8 mouse cellular contexts compared by ENCODE assay signal in genomic region chr2:131174700-131175099, GRCm38 (mm10). TPM values are rescaled to one million over a fixed set of nuclear protein-coding genes. Genes with fewer than 3 reads are reported as not detected.
A peak's percentile ranks its signal among the peaks of the same experiment; 100 is the strongest.
DNase-seq lines count a peak whose midpoint lies in the region; ATAC-seq and TF ChIP-seq lines count a peak whose summit lies in the region.

No protein-coding gene starts in this region.

- peaks cover 6% of the 10 kb centered on the region for H3K4me1 ChIP-seq in cortical plate, adult 2 months (ENCODE audit: control insufficient read depth, insufficient read depth, low read length)
- peaks cover 45% of the 10 kb centered on the region for H3K4me1 ChIP-seq in limb, embryonic 12.5 days (replicated peaks)
- peaks cover 47% of the 10 kb centered on the region for H3K4me1 ChIP-seq in midbrain, embryonic 14.5 days (ENCODE audit: control insufficient read depth, insufficient read depth, low read length)
- H3K4me1 ChIP-seq in stomach, embryonic 14.5 days (ENCODE audit: control insufficient read depth, insufficient read depth, low read length), result peaks cover 36% of the 10 kb centered on the region

- TF ChIP-seq CTCF in cortical plate, adult 2 months (IDR thresholded peaks at IDR 0.05; ENCODE audit: extremely low read depth, insufficient read depth, low read length), result no peak

- H3K9ac ChIP-seq in limb, embryonic 12.5 days (replicated peaks), result peak overlapping the region; percentile 44; the same call in 1 of the 2 replicates
- H3K9ac ChIP-seq in midbrain, embryonic 14.5 days (replicated peaks; ENCODE audit: low read length), result no peak overlapping the region; the same call in 1 of the 2 replicates
- no peak overlapping the region for H3K9ac ChIP-seq in stomach, embryonic 14.5 days (replicated peaks; ENCODE audit: low read depth, low read length)

- TF ChIP-seq POLR2A in cortical plate, adult 2 months (IDR thresholded peaks at IDR 0.05; ENCODE audit: extremely low read depth, insufficient read depth, low read length), result peak; percentile 39

- peaks cover 48% of the 10 kb centered on the region for H3K27me3 ChIP-seq in limb, embryonic 12.5 days
- peaks cover 22% of the 10 kb centered on the region for H3K27me3 ChIP-seq in midbrain, embryonic 14.5 days (ENCODE audit: control insufficient read depth, insufficient read depth, low read length)
- peaks cover 19% of the 10 kb centered on the region; the same call in 1 of the 2 replicates for H3K27me3 ChIP-seq in stomach, embryonic 14.5 days (ENCODE audit: control insufficient read depth, insufficient read depth, low read length)

- no peaks in the 10 kb centered on the region for H3K9me3 ChIP-seq in limb, embryonic 12.5 days
- no peaks in the 10 kb centered on the region for H3K9me3 ChIP-seq in midbrain, embryonic 14.5 days (ENCODE audit: control insufficient read depth, low read length)
- no peaks in the 10 kb centered on the region for H3K9me3 ChIP-seq in stomach, embryonic 14.5 days (ENCODE audit: control insufficient read depth, low read depth, low read length)

- peak overlapping the region; percentile 80 for H3K4me2 ChIP-seq in limb, embryonic 12.5 days
- H3K4me2 ChIP-seq in midbrain, embryonic 14.5 days (ENCODE audit: low read length), result peak overlapping the region; percentile 84
- H3K4me2 ChIP-seq in stomach, embryonic 14.5 days (replicated peaks; ENCODE audit: low read depth, low read length), result peak overlapping the region; percentile 76

- WGBS in limb, embryonic 12.5 days, result 5% methylated on average over 11 of the region's 11 CpGs
- WGBS in midbrain, embryonic 14.5 days, result 5% methylated on average over 11 of the region's 11 CpGs
- WGBS in stomach, embryonic 14.5 days, result 6% methylated on average over 11 of the region's 11 CpGs

- peaks cover 20% of the 10 kb centered on the region; the same call in 1 of the 2 replicates for H3K36me3 ChIP-seq in limb, embryonic 12.5 days
- H3K36me3 ChIP-seq in midbrain, embryonic 14.5 days (ENCODE audit: control insufficient read depth, insufficient read depth, low read length), result peaks cover 21% of the 10 kb centered on the region; the same call in 1 of the 2 replicates
- H3K36me3 ChIP-seq in stomach, embryonic 14.5 days (ENCODE audit: control insufficient read depth, insufficient read depth, low read length), result peaks cover 6% of the 10 kb centered on the region

- ATAC-seq in limb, embryonic 12.5 days (ENCODE audit: insufficient number of reproducible peaks, insufficient read depth, low FRiP score, low TSS enrichment, low read depth), result peak; percentile 44; the same call in 1 of the 2 replicates
- ATAC-seq in midbrain, embryonic 14.5 days (ENCODE audit: low FRiP score, low TSS enrichment), result peak; percentile 58; the same call in 1 of the 2 replicates
- peak; percentile 16; the same call in 1 of the 2 replicates for ATAC-seq in stomach, embryonic 14.5 days (ENCODE audit: insufficient number of reproducible peaks, insufficient read depth, low FRiP score, low read depth)

- H3K27ac ChIP-seq in cortical plate, adult 2 months (ENCODE audit: insufficient read depth, low read length), result no peak overlapping the region
- no peak overlapping the region for H3K27ac ChIP-seq in limb, embryonic 12.5 days
- no peak overlapping the region for H3K27ac ChIP-seq in midbrain, embryonic 14.5 days (replicated peaks; ENCODE audit: low read depth, low read length)
- no peak overlapping the region for H3K27ac ChIP-seq in stomach, embryonic 14.5 days (ENCODE audit: low read length)

- DNase-seq in 3134 (ENCODE audit: extremely low read depth, insufficient read length, low spot score) (peak; percentile 56), NIH3T3 (ENCODE audit: low read depth) (peak; percentile 87)
- peak; percentile 34 for DNase-seq in gastrocnemius, postnatal 25 days
- DNase-seq in kidney, adult 11 months, result peak; percentile 73
- peak; percentile 95 for DNase-seq in midbrain, embryonic 14.5 days

- H3K4me3 ChIP-seq in cortical plate, adult 2 months (ENCODE audit: insufficient read depth, low read length), result peak overlapping the region; percentile 45
- peak overlapping the region; percentile 40 for H3K4me3 ChIP-seq in limb, embryonic 12.5 days (replicated peaks)
- peak overlapping the region; percentile 39 for H3K4me3 ChIP-seq in midbrain, embryonic 14.5 days (replicated peaks; ENCODE audit: low read depth, low read length)
- peak overlapping the region; percentile 25 for H3K4me3 ChIP-seq in stomach, embryonic 14.5 days (ENCODE audit: low read depth, low read length)

RNA-seq across cellular contexts. Expression of gene Cenpb, which starts 5.2 kb away (rescaled TPM):
- polyA plus RNA-seq in cortical plate, adult 2 months (2012; rRNA removed), result 82.1 and 87.2 TPM in 2 replicates
- 10 to 100 TPM; 58.9 to 61.8 TPM for total RNA-seq in gastrocnemius, postnatal 25 days (2021)
- polyA plus RNA-seq in limb, embryonic 12.5 days (2016; fragmentation: Nextera tagmentation; extraction: Ambion mirVana), result 11.8 and 14.9 TPM in 2 replicates
- 11.1 TPM in 2 replicates for polyA plus RNA-seq in midbrain, embryonic 14.5 days (2014; fragmentation: Nextera tagmentation; extraction: Ambion mirVana)
- 9.0 and 9.9 TPM in 2 replicates for polyA plus RNA-seq in stomach, embryonic 14.5 days (2014; fragmentation: Nextera tagmentation; extraction: Ambion mirVana)

RNA-seq across cellular contexts. Expression of gene Cdc25b, which starts 12.0 kb away (rescaled TPM):
- 42.9 and 52.5 TPM in 2 replicates for polyA plus RNA-seq in cortical plate, adult 2 months (2012; rRNA removed)
- 1 to 10 TPM; 1.5 to 4.8 TPM for total RNA-seq in gastrocnemius, postnatal 25 days (2021)
- polyA plus RNA-seq in limb, embryonic 12.5 days (2016; fragmentation: Nextera tagmentation; extraction: Ambion mirVana), result 55.4 and 55.5 TPM in 2 replicates
- polyA plus RNA-seq in midbrain, embryonic 14.5 days (2014; fragmentation: Nextera tagmentation; extraction: Ambion mirVana), result 16.4 and 31.5 TPM in 2 replicates
- polyA plus RNA-seq in stomach, embryonic 14.5 days (2014; fragmentation: Nextera tagmentation; extraction: Ambion mirVana), result 58.0 and 63.4 TPM in 2 replicates

RNA-seq across cellular contexts. Expression of gene Spef1, which starts 12.4 kb away (rescaled TPM):
- polyA plus RNA-seq in cortical plate, adult 2 months (2012; rRNA removed), result 8.4 and 10.4 TPM in 2 replicates
- total RNA-seq in gastrocnemius, postnatal 25 days (2021), result 1 to 10 TPM; 1.9 to 2.1 TPM
- 4.5 and 5.5 TPM in 2 replicates for polyA plus RNA-seq in limb, embryonic 12.5 days (2016; fragmentation: Nextera tagmentation; extraction: Ambion mirVana)
- polyA plus RNA-seq in midbrain, embryonic 14.5 days (2014; fragmentation: Nextera tagmentation; extraction: Ambion mirVana), result 11.3 and 14.1 TPM in 2 replicates
- 9.2 and 9.8 TPM in 2 replicates for polyA plus RNA-seq in stomach, embryonic 14.5 days (2014; fragmentation: Nextera tagmentation; extraction: Ambion mirVana)

RNA-seq across cellular contexts. Expression of gene 1700037H04Rik, which starts 14.8 kb away (rescaled TPM):
- polyA plus RNA-seq in cortical plate, adult 2 months (2012; rRNA removed), result 110 and 130 TPM in 2 replicates
- total RNA-seq in gastrocnemius, postnatal 25 days (2021), result 1 to 10 TPM; 3.3 to 6.6 TPM
- 58.2 and 62.2 TPM in 2 replicates for polyA plus RNA-seq in limb, embryonic 12.5 days (2016; fragmentation: Nextera tagmentation; extraction: Ambion mirVana)
- 76.4 and 85.7 TPM in 2 replicates for polyA plus RNA-seq in midbrain, embryonic 14.5 days (2014; fragmentation: Nextera tagmentation; extraction: Ambion mirVana)
- 84.6 and 88.9 TPM in 2 replicates for polyA plus RNA-seq in stomach, embryonic 14.5 days (2014; fragmentation: Nextera tagmentation; extraction: Ambion mirVana)

RNA-seq across cellular contexts. Expression of gene Ap5s1, which starts 32.2 kb away (rescaled TPM):
- polyA plus RNA-seq in cortical plate, adult 2 months (2012; rRNA removed), result 46.0 and 47.5 TPM in 2 replicates
- 10 to 100 TPM; 18.2 to 20.1 TPM for total RNA-seq in gastrocnemius, postnatal 25 days (2021)
- 23.3 and 26.7 TPM in 2 replicates for polyA plus RNA-seq in limb, embryonic 12.5 days (2016; fragmentation: Nextera tagmentation; extraction: Ambion mirVana)
- 32.5 and 34.3 TPM in 2 replicates for polyA plus RNA-seq in midbrain, embryonic 14.5 days (2014; fragmentation: Nextera tagmentation; extraction: Ambion mirVana)
- 27.0 TPM in 2 replicates for polyA plus RNA-seq in stomach, embryonic 14.5 days (2014; fragmentation: Nextera tagmentation; extraction: Ambion mirVana)

Comparison
In these comparisons a context has a peak if more than half of its experiments do, and no peak if none do; other contexts are left out.
1. DNase-seq: peak in every context shown above with its lines; median percentile 95 in midbrain, embryonic 14.5 days; 87 in NIH3T3; 73 in kidney, adult 11 months; 56 in 3134; 34 in gastrocnemius, postnatal 25 days.